Mouse (Mus musculus) CH12.LX (cell line): Measurements from ENCODE around the gene Capg.

Experiments used
- CTCF ChIP-seq, 2 experiments: IDR thresholded peaks in 1 of 2; conservative IDR thresholded peaks in 1 of 2; 2 replicates each; pipeline ENCODE4 v1.5.1; 2011 to 2012; ENCODE audit warnings: low read depth in 2 of 2, low read length in 2 of 2, improper control_type of control experiment in 1 of 2, inconsistent platforms in 1 of 2, mild to moderate bottlenecking in 1 of 2, moderate library complexity in 1 of 2
- E2F4 ChIP-seq: IDR thresholded peaks from 2 replicates; pipeline ENCODE4 v1.6.1; 2011; ENCODE audit warnings: low read depth, low read length, improper control_type of control experiment; ENCODE audit not compliant: insufficient replicate concordance
- EP300 ChIP-seq: IDR thresholded peaks from 2 replicates; pipeline ENCODE4 v1.6.1; 2011; ENCODE audit warnings: low read length, improper control_type of control experiment
- ETS1 ChIP-seq: conservative IDR thresholded peaks from 2 replicates; pipeline ENCODE4 v1.6.1; 2012; ENCODE audit warnings: low read depth, mild to moderate bottlenecking, inconsistent platforms, low read length, improper control_type of control experiment, moderate library complexity
- HCFC1 ChIP-seq: IDR thresholded peaks from 2 replicates; pipeline ENCODE4 v1.6.1; 2012; ENCODE audit warnings: low read depth, mild to moderate bottlenecking, inconsistent platforms, low read length, improper control_type of control experiment
- KAT2A ChIP-seq: IDR thresholded peaks from 2 replicates; pipeline ENCODE4 v1.6.1; 2012; ENCODE audit warnings: low read length, improper control_type of control experiment, inconsistent platforms; ENCODE audit not compliant: insufficient replicate concordance
- MEF2A ChIP-seq: IDR thresholded peaks from 2 replicates; pipeline ENCODE4 v1.6.1; 2014; ENCODE audit warnings: low read depth, mild to moderate bottlenecking, inconsistent platforms, low read length, improper control_type of control experiment, borderline replicate concordance
- POLR2A ChIP-seq: IDR thresholded peaks from 2 replicates; pipeline ENCODE4 v1.6.1; 2011; ENCODE audit warnings: low read depth, mild to moderate bottlenecking, improper control_type of control experiment, low read length
- RCOR1 ChIP-seq: conservative IDR thresholded peaks from 2 replicates; pipeline ENCODE4 v1.6.1; 2012; ENCODE audit warnings: low read depth, mild to moderate bottlenecking, inconsistent platforms, low read length, improper control_type of control experiment
- USF2 ChIP-seq: conservative IDR thresholded peaks from 2 replicates; pipeline ENCODE4 v1.6.1; 2011; ENCODE audit warnings: low read depth, low read length, improper control_type of control experiment
- ZKSCAN1 ChIP-seq: IDR thresholded peaks from 2 replicates; pipeline ENCODE4 v1.6.1; 2012; ENCODE audit warnings: low read depth, inconsistent platforms, low read length, improper control_type of control experiment, borderline replicate concordance

DNA sequence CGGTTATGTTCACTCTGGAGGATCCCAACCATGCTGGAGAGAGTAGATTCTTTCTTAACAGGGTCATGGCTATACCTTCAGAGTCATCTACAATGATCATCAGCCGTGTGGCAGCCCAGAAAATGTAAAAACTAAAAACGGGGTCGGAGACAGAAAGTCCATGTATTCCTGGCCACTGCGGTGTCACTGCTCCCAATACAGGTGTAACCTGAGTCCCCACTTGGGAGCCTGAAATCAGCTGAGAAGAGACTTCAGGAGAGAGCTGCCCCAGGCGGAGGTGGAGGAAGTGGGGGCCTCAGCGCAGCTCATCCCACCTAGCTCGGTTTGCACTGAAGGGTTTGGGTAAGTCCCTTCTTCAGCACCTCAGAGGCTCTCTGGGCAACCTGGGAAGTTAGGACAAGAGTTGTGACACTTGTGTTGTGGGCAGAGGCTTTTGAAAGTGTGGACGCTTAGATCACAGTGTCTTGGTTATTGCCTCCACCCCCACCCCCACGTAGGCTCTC, 6.1 kb upstream of the Capg start:
- TF ChIP-seq HCFC1 = no peak
- TF ChIP-seq POLR2A = no peak
- no peak for TF ChIP-seq CTCF (conservative IDR thresholded peaks at IDR 0.05 in 1 of 2, IDR thresholded peaks at IDR 0.05 in 1 of 2; ENCODE audit: low read depth in 2 of 2, low read length in 2 of 2)
- no peak for TF ChIP-seq EP300
- TF ChIP-seq E2F4 = no peak
- TF ChIP-seq RCOR1 = no peak
- no peak for TF ChIP-seq ZKSCAN1
- no peak for TF ChIP-seq USF2
- no peak for TF ChIP-seq ETS1
- no peak for TF ChIP-seq KAT2A
- TF ChIP-seq MEF2A = no peak
